Mouse (Mus musculus) intestine, embryonic 16.5 days (tissue): ENCODE data around the gene Sumo2. TPM values are rescaled to one million over a fixed set of nuclear protein-coding genes. Genes with fewer than 3 reads are reported as not detected.
A peak's percentile ranks its signal among the peaks of the same experiment; 100 is the strongest.
"Not testable (repeated sequence)": the region's sequence is repeated elsewhere in the genome, so short reads cannot be mapped to it uniquely, and the experiment has no call there.

Experiments used
- ATAC-seq: fragments of 200-750 bp; cut with Nextera tagmentation; 2 replicates; pipeline ENCODE4 v1.8.0; 2017; ENCODE audit warnings: moderate TSS enrichment, moderate library complexity
- H3K27ac ChIP-seq: fragments of 300-500 bp; sonication (generic); 2 replicates; pipeline ENCODE4 v1.5.1; 2014; ENCODE audit warnings: mild to moderate bottlenecking, low read length
- H3K27me3 ChIP-seq: fragments of 300-500 bp; sonication (generic); replicated peaks from 2 replicates; pipeline ENCODE4 v1.6.1; 2014; ENCODE audit warnings: low read length, control low read depth, mixed read lengths; ENCODE audit not compliant: control insufficient read depth, insufficient read depth
- H3K36me3 ChIP-seq: fragments of 300-500 bp; sonication (generic); 2 replicates; pipeline ENCODE4 v1.6.1; 2014; ENCODE audit warnings: low read length, control low read depth; ENCODE audit not compliant: control insufficient read depth, insufficient read depth
- H3K4me1 ChIP-seq: fragments of 300-500 bp; sonication (generic); 2 replicates; pipeline ENCODE4 v1.6.1; 2014; ENCODE audit warnings: low read length, control low read depth, mixed read lengths; ENCODE audit not compliant: control insufficient read depth, insufficient read depth
- H3K4me2 ChIP-seq: fragments of 300-500 bp; sonication (generic); 2 replicates; pipeline ENCODE4 v1.6.1; 2014; ENCODE audit warnings: low read depth, low read length, control low read depth
- H3K4me3 ChIP-seq: fragments of 300-500 bp; sonication (generic); 2 replicates; pipeline ENCODE4 v1.5.1; 2014; ENCODE audit warnings: mild to moderate bottlenecking, low read length
- H3K9ac ChIP-seq: fragments of 300-500 bp; sonication (generic); 2 replicates; pipeline ENCODE4 v1.6.1; 2014; ENCODE audit warnings: low read depth, low read length
- H3K9me3 ChIP-seq: fragments of 300-500 bp; sonication (generic); 2 replicates; pipeline ENCODE4 v1.6.1; 2016; ENCODE audit warnings: low read length, control low read depth; ENCODE audit not compliant: control insufficient read depth
- WGBS: fragments of 180-500 bp; shearing (Covaris S2); extraction: QIAGEN DNeasy Blood & Tissue Kit; methylation state at CpG from one replicate; pipeline ENCODE4 v1.1.7; 2014; 5-methylcytosine and 5-hydroxymethylcytosine counted together
- polyA plus RNA-seq: library from polyadenylated mRNA; unstranded; fragments of >200 nt; fragmentation: Nextera tagmentation; extraction: Ambion mirVana; gene quantifications from 2 replicates; pipeline ENCODE4 v1.2.1, GENCODE M21; 2015

The Sumo2 gene
- polyA plus RNA-seq, 1 experiment from 2014 or later, result 669 TPM

GRCm38 (mm10) chr11:115512407-115513183, 23.5 kb downstream of the Sumo2 start:
- H3K9ac ChIP-seq, result peak overlapping the region; percentile 98
- H3K36me3 ChIP-seq, result no peaks in the 10 kb centered on the region
- H3K27ac ChIP-seq, result peak overlapping the region; percentile 85
- H3K9me3 ChIP-seq, result no peaks in the 10 kb centered on the region
- H3K4me2 ChIP-seq, result peak overlapping the region; percentile 52
- no peaks in the 10 kb centered on the region for H3K27me3 ChIP-seq
- peak overlapping the region; percentile 98 for H3K4me3 ChIP-seq
- 14% methylated on average over 8 of the region's 8 CpGs for WGBS
- peak; percentile 10; the same call in 1 of the 2 replicates for ATAC-seq
- H3K4me1 ChIP-seq, result peaks cover 42% of the 10 kb centered on the region

GRCm38 (mm10) chr11:115512004-115512403, 24.1 kb downstream of the Sumo2 start:
- Histone ChIP-seq H3K27me3 (no peaks in the 10 kb centered on the region), H3K4me2 (peak overlapping the region; percentile 52), H3K9ac (peak overlapping the region; percentile 98), H3K27ac (peak overlapping the region; percentile 8), H3K4me1 (peaks cover 43% of the 10 kb centered on the region), H3K36me3 (no peaks in the 10 kb centered on the region), H3K9me3 (no peaks in the 10 kb centered on the region), H3K4me3 (peak overlapping the region; percentile 98)
- 30% methylated on average over 3 of the region's 3 CpGs for WGBS
- ATAC-seq, result no peak

- 44% methylated on average over 2 of the region's 2 CpGs for WGBS
- Histone ChIP-seq H3K4me3 (peak overlapping the region; percentile 98), H3K9me3 (no peaks in the 10 kb centered on the region), H3K36me3 (no peaks in the 10 kb centered on the region), H3K27ac (peak overlapping the region; percentile 16; the same call in 1 of the 2 replicates), H3K27me3 (no peaks in the 10 kb centered on the region), H3K9ac (peak overlapping the region; percentile 98), H3K4me1 (peaks cover 43% of the 10 kb centered on the region), H3K4me2 (peak overlapping the region; percentile 52)
- ATAC-seq, result no peak
Measured at GRCm38 (mm10) chr11:115511121-115511520, 25.0 kb downstream of the Sumo2 start.

GRCm38 (mm10) chr11:115510507-115510888, 25.6 kb downstream of the Sumo2 start:
- peaks cover 46% of the 10 kb centered on the region for H3K4me1 ChIP-seq
- WGBS, result 44% methylated on average over 5 of the region's 5 CpGs
- H3K4me3 ChIP-seq, result peak overlapping the region; percentile 30; the same call in 1 of the 2 replicates

GRCm38 (mm10) chr11:115509773-115510506, 26.1 kb downstream of the Sumo2 start:
- Histone ChIP-seq H3K4me1 (peaks cover 46% of the 10 kb centered on the region), H3K27ac (peak overlapping the region; percentile 92), H3K9me3 (no peaks in the 10 kb centered on the region), H3K4me2 (peak overlapping the region; percentile 52), H3K9ac (peak overlapping the region; percentile 98), H3K27me3 (no peaks in the 10 kb centered on the region), H3K4me3 (peak overlapping the region; percentile 30), H3K36me3 (no peaks in the 10 kb centered on the region)
- ATAC-seq, result peak; percentile 69
- 28% methylated on average over 6 of the region's 6 CpGs for WGBS

More at GRCm38 (mm10) chr11:115510507-115510888, 25.6 kb downstream of the Sumo2 start:
- peak overlapping the region; percentile 98 for H3K9ac ChIP-seq
- H3K9me3 ChIP-seq, result no peaks in the 10 kb centered on the region
- no peak for ATAC-seq
- peak overlapping the region; percentile 52 for H3K4me2 ChIP-seq
- peak overlapping the region; percentile 92 for H3K27ac ChIP-seq
- no peaks in the 10 kb centered on the region for H3K27me3 ChIP-seq
- H3K36me3 ChIP-seq, result no peaks in the 10 kb centered on the region

GRCm38 (mm10) chr11:115508061-115508460, 28.0 kb downstream of the Sumo2 start:
- Histone ChIP-seq H3K4me2 (no peak overlapping the region), H3K4me1 (peaks cover 46% of the 10 kb centered on the region), H3K4me3 (no peak overlapping the region), H3K27me3 (no peaks in the 10 kb centered on the region), H3K27ac (peak overlapping the region; percentile 10; the same call in 1 of the 2 replicates), H3K36me3 (no peaks in the 10 kb centered on the region), H3K9me3 (no peaks in the 10 kb centered on the region), H3K9ac (no peak overlapping the region)
- ATAC-seq, result no peak
- 70% methylated on average over 2 of the region's 2 CpGs for WGBS

- Histone ChIP-seq H3K27me3 (no peaks in the 10 kb centered on the region), H3K9me3 (no peaks in the 10 kb centered on the region), H3K27ac (no peak overlapping the region), H3K4me2 (no peak overlapping the region), H3K36me3 (peaks cover 5% of the 10 kb centered on the region; the same call in 1 of the 2 replicates), H3K4me3 (no peak overlapping the region), H3K4me1 (peaks cover 35% of the 10 kb centered on the region), H3K9ac (no peak overlapping the region)
- WGBS, result 61% methylated on average over 3 of the region's 3 CpGs
- no peak for ATAC-seq
Measured at GRCm38 (mm10) chr11:115506586-115506985, 29.5 kb downstream of the Sumo2 start.

- H3K27me3 ChIP-seq, result no peaks in the 10 kb centered on the region
- WGBS, result 96% methylated on average over 6 of the region's 6 CpGs
- peaks cover 17% of the 10 kb centered on the region for H3K36me3 ChIP-seq
- peaks cover 5% of the 10 kb centered on the region for H3K4me1 ChIP-seq
- no peak overlapping the region for H3K9ac ChIP-seq
- H3K27ac ChIP-seq, result no peak overlapping the region
- no peak overlapping the region for H3K4me3 ChIP-seq
- H3K9me3 ChIP-seq, result no peaks in the 10 kb centered on the region
- no peak overlapping the region for H3K4me2 ChIP-seq
- no peak for ATAC-seq
Measured at GRCm38 (mm10) chr11:115502636-115503035, 33.4 kb downstream of the Sumo2 start.

GRCm38 (mm10) chr11:115496559-115496958, 39.5 kb downstream of the Sumo2 start:
- not testable (repeated sequence) for ATAC-seq, H3K4me2 ChIP-seq, H3K9ac ChIP-seq, H3K27me3 ChIP-seq, H3K4me3 ChIP-seq, H3K9me3 ChIP-seq, H3K4me1 ChIP-seq, H3K27ac ChIP-seq
- 90% methylated on average over 9 of the region's 9 CpGs for WGBS
- H3K36me3 ChIP-seq, result peaks cover 11% of the 10 kb centered on the region; the same call in 1 of the 2 replicates
